Mouse (Mus musculus): ENCODE results near the gene Cdkn2c. TPM values are rescaled to one million over a fixed set of nuclear protein-coding genes. Genes with fewer than 3 reads are reported as not detected.

Gene Cdkn2c
- total and polyA plus RNA-seq, 3 experiments: 7.1 to 16.1 (median 14.1) TPM

DNA sequence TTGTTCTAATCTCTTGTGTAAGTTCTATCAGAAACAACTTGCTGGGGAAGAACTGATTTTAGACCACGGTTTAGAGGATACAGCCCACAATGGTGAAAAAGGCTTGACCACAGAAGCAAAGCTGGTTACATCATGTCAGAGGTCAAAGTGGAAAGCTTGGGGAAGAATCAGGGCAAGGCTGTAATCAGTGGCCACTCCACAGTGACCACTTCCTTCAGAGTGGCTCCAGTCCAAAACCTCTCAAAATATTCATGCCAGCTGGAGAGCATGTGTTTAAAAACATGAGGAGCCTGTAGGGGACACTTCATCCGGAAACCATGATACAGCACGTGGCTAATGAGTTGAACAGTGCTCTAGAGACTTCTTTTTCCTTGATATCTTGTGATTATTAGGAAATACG lies 54.4 kb downstream of the Cdkn2c start:
- Histone ChIP-seq H3K27me3 (replicated peaks) (no peaks in the 10 kb centered on the region), H3K9ac (ENCODE audit: insufficient read depth, low read depth) (no peak overlapping the region), H3K36me3 (replicated peaks in 1 of 2; ENCODE audit: control insufficient read depth in 1 of 2, insufficient read depth in 1 of 2, low read length in 1 of 2) (no peaks in the 10 kb centered on the region), H3K27ac (ENCODE audit: insufficient read depth, low read depth) (no peak overlapping the region), H3K9me3 (replicated peaks; ENCODE audit: low read length) (no peaks in the 10 kb centered on the region), H3K79me2 (replicated peaks; ENCODE audit: control insufficient read depth, extremely low read depth, insufficient read depth, poor library complexity, severe bottlenecking) (no peaks in the 10 kb centered on the region), H3K4me1 (ENCODE audit: control insufficient read depth in 1 of 2, insufficient read depth in 2 of 2) (no peaks in the 10 kb centered on the region), H3K4me3 (replicated peaks in 1 of 3; ENCODE audit: low read depth in 2 of 3, low read length in 2 of 3, poor library complexity in 1 of 3) (no peak overlapping the region), H3K4me2 (ENCODE audit: insufficient read depth, low read depth, poor library complexity, severe bottlenecking) (no peak overlapping the region)
- in situ Hi-C loops (cut with MboI; ENCODE audit: low pct_ligation_motif_present, low pct_unique_long_range_greater_than_20kb, low sequenced_read_pairs): no loop called here
- TF ChIP-seq TBP (conservative IDR thresholded peaks at IDR 0.05; ENCODE audit: low read depth, low read length) (no peak), NRF1 (IDR thresholded peaks at IDR 0.05; ENCODE audit: low read depth, low read length) (no peak), ZC3H11A (IDR thresholded peaks at IDR 0.05; ENCODE audit: low read depth, low read length) (no peak), PAX5 (IDR thresholded peaks at IDR 0.05; ENCODE audit: low read length) (no peak), CHD2 (IDR thresholded peaks at IDR 0.05; ENCODE audit: low read length) (no peak), POLR2AphosphoS2 (IDR thresholded peaks at IDR 0.05; ENCODE audit: low read depth, low read length) (no peak), IRF4 (IDR thresholded peaks at IDR 0.05; ENCODE audit: low read depth, low read length) (no peak), JUND (conservative IDR thresholded peaks at IDR 0.05; ENCODE audit: low read depth, low read length) (no peak), ZMIZ1 (IDR thresholded peaks at IDR 0.05; ENCODE audit: low read depth, low read length) (no peak), USF2 (conservative IDR thresholded peaks at IDR 0.05; ENCODE audit: low read depth, low read length) (no peak), CTCF (conservative IDR thresholded peaks at IDR 0.05 in 1 of 2, IDR thresholded peaks at IDR 0.05 in 1 of 2; ENCODE audit: low read depth in 2 of 2, low read length in 2 of 2) (no peak), USF1 (IDR thresholded peaks at IDR 0.05; ENCODE audit: low read depth, low read length) (no peak), E2F4 (IDR thresholded peaks at IDR 0.05; ENCODE audit: insufficient replicate concordance, low read depth, low read length) (no peak)
- dilution Hi-C loops (cut with MboI; ENCODE audit: extremely low pct_ligation_motif_present, extremely low pct_unique_long_range_greater_than_20kb, low sequenced_read_pairs): no loop called here
- no peak for DNase-seq (ENCODE audit: extremely low read depth)

Other genes starting within 250 kb of the Cdkn2c start
- 11.4 and 11.9 TPM in 2 replicates for gene Rnf11, start 182.5 kb downstream of the Cdkn2c start, total RNA-seq (2012; rRNA removed)
- gene Rnf11, start 182.5 kb downstream of the Cdkn2c start, total RNA-seq (2014; rRNA removed): 30.9 and 32.5 TPM in 2 replicates
- gene Rnf11, start 182.5 kb downstream of the Cdkn2c start, polyA plus RNA-seq (2012; ENCODE audit: insufficient read length, low read depth): 13.7 and 14.8 TPM in 2 replicates
- not detected in 2 replicates for gene 4930522H14Rik, start 135.9 kb downstream of the Cdkn2c start, total RNA-seq (2012; rRNA removed)
- not detected in 2 replicates for gene 4930522H14Rik, start 135.9 kb downstream of the Cdkn2c start, total RNA-seq (2014; rRNA removed)
- not detected in 2 replicates for gene 4930522H14Rik, start 135.9 kb downstream of the Cdkn2c start, polyA plus RNA-seq (2012; ENCODE audit: insufficient read length, low read depth)
- 34.9 and 35.8 TPM in 2 replicates for gene Faf1, start 9.4 kb upstream of the Cdkn2c start, total RNA-seq (2012; rRNA removed)
- 52.8 and 65.5 TPM in 2 replicates for gene Faf1, start 9.4 kb upstream of the Cdkn2c start, total RNA-seq (2014; rRNA removed)
- 38.2 and 38.4 TPM in 2 replicates for gene Faf1, start 9.4 kb upstream of the Cdkn2c start, polyA plus RNA-seq (2012; ENCODE audit: insufficient read length, low read depth)